Mouse (Mus musculus) kidney, embryonic 16.5 days (tissue): ENCODE results near the gene 4930442H23Rik. TPM values are rescaled to one million over a fixed set of nuclear protein-coding genes. Genes with fewer than 3 reads are reported as not detected.
"Not testable (repeated sequence)": the region's sequence is repeated elsewhere in the genome, so short reads cannot be mapped to it uniquely, and the experiment has no call there.

Source experiments
- ATAC-seq: fragments of 200-750 bp; cut with Nextera tagmentation; 2 replicates; pipeline ENCODE4 v1.8.0; 2017; ENCODE audit warnings: moderate TSS enrichment; ENCODE audit not compliant: low FRiP score, low TSS enrichment
- H3K27ac ChIP-seq: fragments of 300-500 bp; sonication (generic); 2 replicates; pipeline ENCODE4 v1.5.1; 2014; ENCODE audit warnings: low read length
- H3K27me3 ChIP-seq: fragments of 300-500 bp; sonication (generic); 2 replicates; pipeline ENCODE4 v1.6.1; 2014; ENCODE audit warnings: low read length, control low read depth, mixed read lengths; ENCODE audit not compliant: insufficient read depth
- H3K36me3 ChIP-seq: fragments of 300-500 bp; sonication (generic); 2 replicates; pipeline ENCODE4 v1.6.1; 2014; ENCODE audit warnings: low read length, control low read depth, mixed read lengths; ENCODE audit not compliant: insufficient read depth
- H3K4me1 ChIP-seq: fragments of 300-500 bp; sonication (generic); 2 replicates; pipeline ENCODE4 v1.6.1; 2014; ENCODE audit warnings: low read length, control low read depth, mixed read lengths; ENCODE audit not compliant: insufficient read depth
- H3K4me2 ChIP-seq: fragments of 300-500 bp; sonication (generic); replicated peaks from 2 replicates; pipeline ENCODE4 v1.6.1; 2014; ENCODE audit warnings: low read depth, low read length
- H3K4me3 ChIP-seq: fragments of 300-500 bp; sonication (generic); 2 replicates; pipeline ENCODE4 v1.5.1; 2014; ENCODE audit warnings: mild to moderate bottlenecking, low read length
- H3K9ac ChIP-seq: fragments of 300-500 bp; sonication (generic); replicated peaks from 2 replicates; pipeline ENCODE4 v1.6.1; 2014; ENCODE audit warnings: low read length
- H3K9me3 ChIP-seq: fragments of 300-500 bp; sonication (generic); 2 replicates; pipeline ENCODE4 v1.6.1; 2016; ENCODE audit warnings: low read length, control low read depth
- WGBS: fragments of 180-500 bp; shearing (Covaris S2); extraction: QIAGEN DNeasy Blood & Tissue Kit; methylation state at CpG from one replicate; pipeline ENCODE4 v1.1.7; 2014; 5-methylcytosine and 5-hydroxymethylcytosine counted together
- polyA plus RNA-seq: library from polyadenylated mRNA; unstranded; fragments of >200 nt; fragmentation: Nextera tagmentation; extraction: Ambion mirVana; gene quantifications from 2 replicates; pipeline ENCODE4 v1.2.1, GENCODE M21; 2015

The 4930442H23Rik gene
- polyA plus RNA-seq, 1 experiment from 2014 or later, result not detected

DNA sequence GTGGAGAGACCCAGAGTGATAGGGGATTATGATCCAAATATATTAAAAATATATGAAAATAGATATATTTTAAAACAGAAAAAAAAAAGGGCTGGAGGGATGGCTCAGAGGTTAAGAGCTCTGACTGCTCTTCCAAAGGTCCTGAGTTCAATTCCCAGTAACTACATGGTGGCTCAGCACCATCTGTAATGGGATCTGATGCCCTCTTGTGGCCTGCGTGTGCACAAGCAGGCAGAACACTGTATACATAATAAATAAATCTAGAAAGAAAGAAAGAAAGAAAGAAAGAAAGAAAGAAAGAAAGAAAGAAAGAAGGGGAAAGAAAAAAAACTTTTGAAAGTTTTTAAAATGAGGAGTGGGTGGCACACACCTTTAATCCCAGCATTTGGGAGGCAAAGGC, 33.6 kb upstream of the 4930442H23Rik start:
- ATAC-seq, H3K36me3 ChIP-seq, H3K27ac ChIP-seq, H3K27me3 ChIP-seq, H3K9me3 ChIP-seq, H3K4me1 ChIP-seq, H3K4me2 ChIP-seq, H3K4me3 ChIP-seq, H3K9ac ChIP-seq: not testable (repeated sequence)
- WGBS, result 19% methylated on average over 1 of the region's 1 CpGs

DNA sequence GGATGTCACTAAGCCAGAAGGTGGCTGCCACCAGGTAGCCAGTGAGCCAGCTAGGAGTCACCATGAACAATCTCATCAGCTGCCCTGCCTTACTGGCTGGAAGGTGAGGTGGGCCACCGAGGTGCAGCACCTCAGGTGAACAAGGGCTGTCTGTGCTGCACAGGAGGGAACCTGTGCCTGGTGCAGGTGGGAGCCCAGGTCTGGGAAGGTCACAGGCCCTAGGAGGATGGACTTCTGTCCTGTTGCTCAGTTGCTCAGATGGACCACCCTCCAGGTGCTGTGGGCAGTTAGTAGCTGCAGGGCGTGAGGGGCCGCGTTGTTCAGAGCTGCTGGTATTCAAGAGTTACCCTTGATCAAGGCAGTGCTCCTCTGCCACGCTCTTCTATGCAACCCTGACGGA, 33.2 kb upstream of the 4930442H23Rik start:
- Histone ChIP-seq H3K4me2 (no peak overlapping the region), H3K4me1 (no peaks in the 10 kb centered on the region), H3K27me3 (peaks cover 7% of the 10 kb centered on the region; the same call in 1 of the 2 replicates), H3K36me3 (no peaks in the 10 kb centered on the region), H3K4me3 (no peak overlapping the region), H3K9me3 (0 out of 2 replicates have a peak, but pooled peaks cover 5% of the 10 kb centered on the region), H3K27ac (no peak overlapping the region), H3K9ac (no peak overlapping the region)
- WGBS, result 88% methylated on average over 6 of the region's 6 CpGs
- no peak for ATAC-seq

DNA sequence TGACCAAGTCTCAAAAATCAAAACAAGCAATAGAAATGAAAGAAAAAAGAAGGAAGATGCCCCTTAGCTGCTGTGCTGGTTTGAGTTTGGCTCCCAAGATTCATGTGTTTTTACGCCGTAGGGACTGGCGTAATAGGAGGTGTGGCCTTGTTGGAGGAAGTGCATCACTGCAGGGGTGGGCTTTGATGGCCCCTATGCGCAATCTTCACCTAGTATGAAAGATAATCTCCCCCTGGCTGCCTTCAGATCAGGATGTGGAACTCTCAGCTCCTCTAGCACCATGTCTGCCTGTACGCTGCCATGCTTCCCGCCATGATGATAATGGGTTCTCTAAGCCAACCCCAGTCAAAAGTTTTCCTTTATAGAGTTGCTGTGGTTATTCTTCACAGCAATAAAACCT, 32.6 kb upstream of the 4930442H23Rik start:
- Histone ChIP-seq H3K9me3 (0 out of 2 replicates have a peak, but pooled peaks cover 5% of the 10 kb centered on the region), H3K4me1 (no peaks in the 10 kb centered on the region), H3K27ac (no peak overlapping the region), H3K4me2 (no peak overlapping the region), H3K9ac (no peak overlapping the region), H3K27me3 (peaks cover 7% of the 10 kb centered on the region; the same call in 1 of the 2 replicates), H3K36me3 (no peaks in the 10 kb centered on the region), H3K4me3 (no peak overlapping the region)
- whole genome bisulfite sequencing, result 84% methylated on average over 6 of the region's 6 CpGs
- no peak for ATAC-seq

DNA sequence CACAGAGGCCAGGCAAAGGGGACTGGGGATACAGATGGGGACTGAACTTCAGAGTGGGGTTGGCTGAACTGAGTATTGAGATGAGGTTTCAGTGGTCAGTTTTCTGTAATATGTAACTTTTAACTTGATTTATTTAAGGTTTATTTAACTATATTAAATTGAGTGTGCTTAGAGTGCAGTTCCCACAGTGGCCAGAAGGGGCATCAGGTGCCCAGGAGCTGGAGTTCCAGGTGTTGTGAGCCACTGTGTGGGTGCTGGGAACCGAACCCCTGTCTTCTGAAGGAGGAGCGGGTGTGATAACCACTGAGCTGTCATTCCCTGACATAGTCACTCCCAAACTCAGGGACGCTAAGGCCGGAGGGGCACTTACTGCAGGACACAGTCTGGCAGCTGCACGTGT, 26.5 kb upstream of the 4930442H23Rik start:
- Histone ChIP-seq H3K4me3 (no peak overlapping the region), H3K27ac (no peak overlapping the region), H3K4me2 (no peak overlapping the region), H3K36me3 (no peaks in the 10 kb centered on the region), H3K4me1 (no peaks in the 10 kb centered on the region), H3K9ac (no peak overlapping the region), H3K9me3 (peaks cover 10% of the 10 kb centered on the region), H3K27me3 (no peaks in the 10 kb centered on the region; the same call in 1 of the 2 replicates)
- no peak for ATAC-seq
- WGBS, result 93% methylated on average over 5 of the region's 5 CpGs

DNA sequence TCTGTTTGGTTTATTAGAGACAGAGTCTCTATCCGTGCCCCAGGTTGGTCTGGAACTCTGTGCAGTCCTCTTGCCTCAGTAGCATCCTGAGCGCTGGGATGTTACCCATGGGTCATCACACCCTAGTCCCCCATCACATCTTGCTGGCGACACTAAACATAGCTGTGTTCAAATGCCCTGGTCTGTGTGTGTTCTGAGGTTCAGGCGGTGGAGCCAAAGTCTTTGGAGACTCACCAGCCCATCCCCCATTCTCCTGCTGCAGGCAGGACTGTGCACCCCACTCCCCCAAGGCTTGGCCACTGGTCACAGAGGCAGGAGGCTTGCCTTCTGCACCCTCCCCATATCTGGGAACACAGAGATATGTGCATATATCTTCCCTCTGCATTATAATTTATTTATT, 20.5 kb upstream of the 4930442H23Rik start:
- ATAC-seq, result no peak
- peaks cover 5% of the 10 kb centered on the region; the same call in 1 of the 2 replicates for H3K27me3 ChIP-seq
- H3K9ac ChIP-seq, result no peak overlapping the region
- WGBS, result 77% methylated on average over 4 of the region's 4 CpGs
- H3K4me3 ChIP-seq, result no peak overlapping the region
- no peaks in the 10 kb centered on the region for H3K36me3 ChIP-seq
- H3K4me2 ChIP-seq, result no peak overlapping the region
- no peak overlapping the region for H3K27ac ChIP-seq
- H3K9me3 ChIP-seq, result no peaks in the 10 kb centered on the region
- H3K4me1 ChIP-seq, result no peaks in the 10 kb centered on the region

DNA sequence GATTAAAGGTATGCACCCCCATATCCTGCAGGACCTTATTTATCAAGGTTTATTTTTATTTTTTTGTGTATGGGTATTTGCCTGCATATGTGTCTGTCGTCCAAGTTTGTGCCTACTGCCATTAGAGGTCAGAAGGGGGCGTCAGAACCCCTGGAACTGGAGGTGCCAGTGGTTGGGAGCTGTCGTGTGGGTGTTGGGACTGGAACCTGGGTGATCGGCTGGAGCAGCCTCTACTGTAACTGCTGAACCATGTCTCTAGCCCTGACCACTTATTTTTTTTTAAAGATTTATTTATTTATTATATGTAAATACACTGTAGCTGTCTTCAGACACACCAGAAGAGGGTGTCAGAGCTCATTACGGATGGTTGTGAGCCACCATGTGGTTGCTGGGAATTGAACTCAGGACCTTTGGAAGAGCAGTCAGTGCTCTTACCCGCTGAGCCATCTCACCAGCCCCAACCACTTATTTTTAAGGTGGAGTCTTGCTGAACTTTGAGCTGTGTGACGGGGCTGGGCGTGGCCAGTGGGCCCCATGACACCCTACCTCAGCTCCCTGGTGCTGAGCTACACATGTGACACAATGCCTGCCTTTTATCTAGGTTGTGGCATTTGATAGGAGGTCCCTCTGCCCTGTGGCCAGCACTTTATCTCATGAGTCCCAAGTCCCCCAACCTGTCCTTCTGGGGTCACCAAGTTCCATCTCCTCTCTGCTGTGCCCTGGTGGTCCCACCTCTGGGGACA, 19.5 kb upstream of the 4930442H23Rik start:
- peaks cover 5% of the 10 kb centered on the region; the same call in 1 of the 2 replicates for H3K27me3 ChIP-seq
- no peak overlapping the region for H3K4me2 ChIP-seq
- H3K4me3 ChIP-seq, result no peak overlapping the region
- no peak overlapping the region for H3K27ac ChIP-seq
- ATAC-seq, result no peak
- no peak overlapping the region for H3K9ac ChIP-seq
- H3K4me1 ChIP-seq, result no peaks in the 10 kb centered on the region
- no peaks in the 10 kb centered on the region for H3K9me3 ChIP-seq
- H3K36me3 ChIP-seq, result no peaks in the 10 kb centered on the region
- 68% methylated on average over 8 of the region's 8 CpGs for WGBS

DNA sequence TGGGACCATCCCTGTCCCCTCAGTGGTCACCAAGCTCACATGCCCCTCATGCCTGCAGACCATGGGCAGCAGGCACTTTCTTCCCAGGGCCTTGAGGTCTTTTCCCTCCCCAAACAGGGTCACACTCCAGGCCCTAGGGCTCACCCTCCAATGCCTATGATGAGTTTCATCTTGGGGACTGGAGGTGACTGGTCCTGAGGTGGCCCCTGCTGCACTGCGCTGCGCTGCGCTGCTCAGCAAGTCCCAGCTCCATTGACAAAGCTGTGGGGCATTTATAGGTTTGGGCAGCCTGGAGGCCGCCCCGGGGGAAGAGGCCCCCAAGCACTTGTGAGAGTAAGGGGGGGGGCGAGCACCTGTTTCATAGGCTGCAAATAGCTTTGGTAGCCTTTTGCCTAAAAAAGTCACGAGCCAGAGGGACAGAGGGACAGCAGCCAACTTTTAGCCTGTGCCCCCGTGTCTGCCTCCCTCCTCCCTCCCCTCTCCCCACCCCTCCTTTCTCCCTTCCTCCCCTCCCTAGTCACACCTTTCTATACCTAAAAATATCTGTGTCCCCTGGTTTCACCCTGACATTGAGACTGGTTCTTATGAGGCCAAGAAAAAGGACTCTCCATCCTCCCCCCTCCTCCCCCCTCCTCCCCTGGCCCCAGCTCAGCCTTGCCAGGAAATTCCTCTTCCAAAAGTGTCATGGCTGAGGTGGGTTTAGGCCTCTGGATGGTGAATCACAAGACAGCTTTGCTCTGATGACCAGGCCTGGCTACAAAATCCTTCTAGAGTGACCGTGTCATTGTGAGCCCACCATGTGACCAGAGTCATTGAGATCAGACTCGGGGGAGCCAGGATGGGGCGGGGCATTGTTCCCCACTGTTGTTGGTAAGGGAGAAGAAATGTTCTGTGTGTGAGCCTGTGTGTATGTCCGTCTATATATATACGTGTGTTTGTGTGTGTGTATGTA, 18.4 kb upstream of the 4930442H23Rik start, which contains the start of gene Nmrk2:
TSS of gene Nmrk2 (minus strand) at position 245 of the 952 bp plus-strand sequence.
- no peak within 1 kb of the TSS for H3K4me2 ChIP-seq
- no peak for ATAC-seq
- WGBS, result 57% methylated on average over 13 of the region's 13 CpGs

DNA sequence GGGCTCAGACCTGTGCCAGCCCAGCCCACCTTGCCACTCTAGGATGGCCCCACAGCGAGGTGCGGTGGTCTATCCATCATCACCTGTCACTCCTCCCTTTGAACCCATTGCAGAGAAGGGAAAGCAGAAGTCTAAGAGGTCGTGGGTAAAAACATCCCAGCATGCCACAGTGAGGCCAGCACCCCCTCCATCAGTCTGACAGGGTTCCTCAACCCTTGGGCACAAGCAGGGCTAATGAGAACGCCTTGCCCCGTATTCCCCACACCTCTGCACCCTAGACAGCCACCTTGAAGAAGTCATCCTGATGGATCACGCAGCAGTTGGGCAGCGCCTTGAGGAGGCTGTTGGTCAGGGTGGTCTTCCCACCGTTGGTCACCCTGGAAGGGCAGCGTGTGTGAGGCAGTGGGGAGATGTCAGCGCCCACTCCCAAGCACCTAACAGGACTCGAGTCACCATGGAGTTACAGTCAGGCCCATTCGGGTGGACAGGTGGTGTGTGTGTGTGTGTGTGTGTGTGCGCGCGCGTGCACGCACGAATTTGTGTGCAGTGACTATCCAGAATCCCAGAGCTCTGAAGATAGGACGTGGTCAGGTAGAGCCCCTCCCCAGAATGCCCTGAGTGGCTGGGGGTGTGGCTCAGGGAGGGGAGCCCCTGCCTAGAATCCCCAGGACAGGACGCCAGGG, 17.1 kb upstream of the 4930442H23Rik start:
- H3K4me2 ChIP-seq, result no peak overlapping the region
- no peak for ATAC-seq
- H3K27ac ChIP-seq, result no peak overlapping the region
- H3K36me3 ChIP-seq, result no peaks in the 10 kb centered on the region
- no peak overlapping the region for H3K9ac ChIP-seq
- H3K27me3 ChIP-seq, result peaks cover 19% of the 10 kb centered on the region
- no peak overlapping the region for H3K4me3 ChIP-seq
- H3K4me1 ChIP-seq, result no peaks in the 10 kb centered on the region
- 78% methylated on average over 20 of the region's 20 CpGs for WGBS
- H3K9me3 ChIP-seq, result no peaks in the 10 kb centered on the region

More for the DNA sequence above, 18.4 kb upstream of the 4930442H23Rik start, which contains the start of gene Nmrk2:
- H3K4me1 ChIP-seq, result no peaks in the 10 kb centered on the region
- H3K27ac ChIP-seq, result no peak within 1 kb of the TSS
- H3K9ac ChIP-seq, result no peak within 1 kb of the TSS
- H3K4me3 ChIP-seq, result no peak within 1 kb of the TSS
- no peaks in the 10 kb centered on the region for H3K36me3 ChIP-seq
- H3K27me3 ChIP-seq, result peaks cover 10% of the 10 kb centered on the region
- no peaks in the 10 kb centered on the region for H3K9me3 ChIP-seq

DNA sequence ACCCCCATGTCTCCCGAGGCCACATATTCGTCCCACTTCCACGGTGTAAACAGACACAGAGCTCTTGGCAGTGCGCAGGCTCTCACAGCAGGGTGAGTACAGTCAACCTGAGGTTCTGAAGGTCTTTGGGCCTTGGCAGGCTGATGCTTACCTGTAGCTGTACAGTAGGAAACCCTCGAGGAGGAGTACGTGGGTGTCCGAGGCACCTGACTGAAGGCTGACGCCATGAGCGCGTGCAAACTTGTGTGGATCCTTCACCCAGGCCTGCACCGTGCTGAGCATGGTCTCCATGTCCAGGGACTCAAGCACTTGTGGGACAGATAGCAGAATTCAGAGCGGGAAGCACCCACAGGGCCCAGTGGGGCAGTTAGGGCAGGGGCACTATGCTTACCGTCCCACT, 16.5 kb upstream of the 4930442H23Rik start:
- WGBS, result 87% methylated on average over 13 of the region's 13 CpGs
- Histone ChIP-seq H3K9ac (no peak overlapping the region), H3K27ac (no peak overlapping the region), H3K4me2 (no peak overlapping the region), H3K9me3 (no peaks in the 10 kb centered on the region), H3K27me3 (peaks cover 25% of the 10 kb centered on the region), H3K4me3 (no peak overlapping the region), H3K4me1 (no peaks in the 10 kb centered on the region), H3K36me3 (no peaks in the 10 kb centered on the region)
- no peak for ATAC-seq
